Mouse (Mus musculus) bone marrow macrophage, adult 2 months (primary cell): ENCODE results near the gene Rrbp1.

Experiments
- CTCF ChIP-seq: IDR thresholded peaks from 2 replicates; pipeline ENCODE4 v1.5.1; 2012; ENCODE audit warnings: low read depth, mild to moderate bottlenecking, low read length, moderate library complexity
- POLR2A ChIP-seq: IDR thresholded peaks from 2 replicates; pipeline ENCODE4 v1.6.1; 2012; ENCODE audit warnings: mild to moderate bottlenecking, low read depth, low read length, borderline replicate concordance

DNA sequence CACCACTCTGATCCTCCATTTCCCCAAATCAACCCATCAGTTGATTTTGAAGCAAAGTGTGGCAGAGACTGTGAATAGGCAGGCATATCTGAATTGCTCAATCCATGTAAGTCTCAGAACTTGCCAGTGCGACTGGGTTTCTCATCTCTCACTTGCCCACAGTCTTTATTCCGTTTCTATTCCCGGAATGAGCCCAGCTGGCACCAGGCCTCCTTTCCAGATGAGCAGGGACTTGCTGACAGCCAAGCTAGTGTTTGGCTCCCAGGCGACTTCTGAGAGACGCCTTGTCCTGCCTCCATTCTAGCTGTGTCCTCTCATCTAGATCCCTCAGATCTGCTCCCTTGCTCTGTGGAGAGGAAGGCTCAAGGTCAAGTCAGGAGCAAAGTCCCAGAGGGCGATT is 33.7 kb upstream of the Rrbp1 start:
- no peak for TF ChIP-seq POLR2A
- no peak for TF ChIP-seq CTCF
